ENCODE assay signal across 9 mouse cellular contexts in genomic region chr15:80173001-80173771, GRCm38 (mm10). TPM values are rescaled to one million over a fixed set of nuclear protein-coding genes. Genes with fewer than 3 reads are reported as not detected.
DNase-seq lines count a peak whose midpoint lies in the region; ATAC-seq lines count a peak whose summit lies in the region.
"Had no signal": no experiment of that assay in that cellular context is flagged by ENCODE, and none has a peak within 500 bp of the region (broad histone marks: within the 10 kb centered on the region; RNA-seq: fewer than 3 reads in every experiment).

Mgat3 (plus strand) TSS chr15:80173721.

- ATAC-seq in erythroblast, adult 5-6 weeks (replicated peaks; ENCODE audit: low FRiP score, poor library complexity, severe bottlenecking), result no peak
- ATAC-seq in embryonic facial prominence, embryonic 14.5 days (ENCODE audit: low read depth), result peak; percentile 68
- peak; percentile 55 for ATAC-seq in intestine, embryonic 14.5 days (replicated peaks; ENCODE audit: low FRiP score, low TSS enrichment, low read depth)
- ATAC-seq in monocyte, adult 5-6 weeks (replicated peaks; ENCODE audit: insufficient number of reproducible peaks, low FRiP score, low TSS enrichment, poor library complexity, severe bottlenecking), result 0 out of 2 replicates have a peak, but pooled peaks have one; percentile 29
- no peak for ATAC-seq in megakaryocyte progenitor cell, adult 5-6 weeks (replicated peaks; ENCODE audit: poor library complexity)

- peak; percentile 55 for DNase-seq in adrenal gland, postnatal 10 days
- DNase-seq in embryonic facial prominence, embryonic 14.5 days (ENCODE audit: low spot score), result peak; percentile 72
- peak; percentile 85 for DNase-seq in intestine, embryonic 14.5 days (ENCODE audit: low spot score)
- DNase-seq in left cerebral cortex, postnatal 36 days (ENCODE audit: low spot score in 2 of 2), result peak; percentile 53 to 62

- peak within 1 kb of the TSS; percentile 86 for H3K27ac ChIP-seq in embryonic facial prominence, embryonic 14.5 days (replicated peaks; ENCODE audit: low read depth, low read length)
- H3K27ac ChIP-seq in intestine, embryonic 14.5 days (ENCODE audit: low read depth), result peak within 1 kb of the TSS; percentile 68
- H3K27ac ChIP-seq: macrophage had no signal

- peaks cover 89% of the 10 kb centered on the region for H3K27me3 ChIP-seq in erythroblast, embryonic 14.5 days (ENCODE audit: control insufficient read depth)
- no peaks in the 10 kb centered on the region for H3K27me3 ChIP-seq in embryonic facial prominence, embryonic 14.5 days (replicated peaks; ENCODE audit: control insufficient read depth, insufficient read depth, low read length)
- H3K27me3 ChIP-seq in intestine, embryonic 14.5 days (replicated peaks; ENCODE audit: control insufficient read depth, insufficient read depth, low read length), result no peaks in the 10 kb centered on the region

- intact Hi-C loops in left cerebral cortex, postnatal 36 days (cut with DNase I), result loop anchor here (5.0 kb wide), 2 partner anchors 36 to 54 kb away; no protein-coding TSS in a partner anchor

- peaks cover 12% of the 10 kb centered on the region for H3K9me3 ChIP-seq in erythroblast, embryonic 14.5 days (ENCODE audit: control insufficient read depth, low read length)
- H3K9me3 ChIP-seq in embryonic facial prominence, embryonic 14.5 days (ENCODE audit: control insufficient read depth, low read length), result no peaks in the 10 kb centered on the region
- no peaks in the 10 kb centered on the region for H3K9me3 ChIP-seq in intestine, embryonic 14.5 days (ENCODE audit: control insufficient read depth, low read length)

- peak within 1 kb of the TSS; percentile 45 for H3K4me3 ChIP-seq in erythroblast, embryonic 14.5 days (replicated peaks)
- H3K4me3 ChIP-seq in embryonic facial prominence, embryonic 14.5 days (ENCODE audit: low read depth, low read length), result peak within 1 kb of the TSS; percentile 88
- H3K4me3 ChIP-seq in intestine, embryonic 14.5 days (ENCODE audit: low read depth, low read length), result peak within 1 kb of the TSS; percentile 72

- no peaks in the 10 kb centered on the region for H3K36me3 ChIP-seq in erythroblast, embryonic 14.5 days (ENCODE audit: control insufficient read depth)
- H3K36me3 ChIP-seq in embryonic facial prominence, embryonic 14.5 days (ENCODE audit: control insufficient read depth, insufficient read depth, low read length), result no peaks in the 10 kb centered on the region
- H3K36me3 ChIP-seq in intestine, embryonic 14.5 days (ENCODE audit: control insufficient read depth, insufficient read depth, low read length), result no peaks in the 10 kb centered on the region

- H3K4me2 ChIP-seq in embryonic facial prominence, embryonic 14.5 days (ENCODE audit: low read depth, low read length), result peak within 1 kb of the TSS; percentile 61
- peak within 1 kb of the TSS; percentile 52 for H3K4me2 ChIP-seq in intestine, embryonic 14.5 days (ENCODE audit: low read length)

- H3K9ac ChIP-seq in embryonic facial prominence, embryonic 14.5 days (ENCODE audit: low read depth, low read length), result peak within 1 kb of the TSS; percentile 92
- H3K9ac ChIP-seq in intestine, embryonic 14.5 days (ENCODE audit: low read length), result peak within 1 kb of the TSS; percentile 84

- 7% methylated on average over 21 of the region's 85 CpGs for WGBS in embryonic facial prominence, embryonic 14.5 days
- 4% methylated on average over 43 of the region's 85 CpGs for WGBS in intestine, embryonic 14.5 days

- H3K4me1 ChIP-seq in erythroblast, embryonic 14.5 days (ENCODE audit: control insufficient read depth), result peaks cover 9% of the 10 kb centered on the region
- peaks cover 22% of the 10 kb centered on the region for H3K4me1 ChIP-seq in embryonic facial prominence, embryonic 14.5 days (ENCODE audit: control insufficient read depth, insufficient read depth, low read length)
- peaks cover 29% of the 10 kb centered on the region for H3K4me1 ChIP-seq in intestine, embryonic 14.5 days (replicated peaks; ENCODE audit: control insufficient read depth, insufficient read depth, low read length)

RNA-seq across cellular contexts. Expression of gene Mgat3, which starts in this region (rescaled TPM):
- polyA plus RNA-seq in erythroblast, embryonic 14.5 days (2012), result not detected in 2 replicates
- total RNA-seq in erythroblast, adult 5-6 weeks (2015; ENCODE audit: low replicate concordance), result not detected in 2 replicates
- total RNA-seq in erythroblast, adult 5-6 weeks (2017; ENCODE audit: low replicate concordance), result not detected in 2 replicates
- 1 to 10 TPM; 6.0 to 8.0 TPM for total RNA-seq in adrenal gland, postnatal 10 days (2021)
- polyA plus RNA-seq in embryonic facial prominence, embryonic 14.5 days (2014; fragmentation: Nextera tagmentation; extraction: Ambion mirVana), result 7.3 and 7.8 TPM in 2 replicates
- 10.5 and 11.1 TPM in 2 replicates for polyA plus RNA-seq in intestine, embryonic 14.5 days (2014; fragmentation: Nextera tagmentation; extraction: Ambion mirVana)
- total RNA-seq in left cerebral cortex, postnatal 36 days (2021), result 100 to 1,000 TPM; 119 to 126 TPM
- 0.19 TPM in 1 of 3 replicates, not detected in the others for total RNA-seq in monocyte, adult 5-6 weeks (2017)
- total RNA-seq in megakaryocyte progenitor cell, adult 5-6 weeks (2015), result not detected in 2 replicates
- total RNA-seq in megakaryocyte progenitor cell, adult 5-6 weeks (2017), result not detected in 2 replicates

Comparison
In these comparisons a context has a peak if more than half of its experiments do, and no peak if none do; other contexts are left out.
1. RNA of gene Mgat3 (total RNA-seq): 119 to 126 TPM in left cerebral cortex, postnatal 36 days; 6.0 to 8.0 TPM in adrenal gland, postnatal 10 days, not detected in erythroblast, adult 5-6 weeks, 0.19 TPM in monocyte, adult 5-6 weeks and not detected in megakaryocyte progenitor cell, adult 5-6 weeks; every median in the first group is over 10 times any median in the second.
2. Peak in ATAC-seq in monocyte, adult 5-6 weeks; RNA of the gene not detected or under 1 TPM.
3. ATAC-seq: peak in embryonic facial prominence, embryonic 14.5 days (single experiment) and intestine, embryonic 14.5 days (single experiment); none in erythroblast, adult 5-6 weeks (single experiment) and megakaryocyte progenitor cell, adult 5-6 weeks (single experiment).
4. Peak in every context shown above with its lines, with median percentiles within 50 percentile points of each other: H3K4me3 ChIP-seq and DNase-seq.